Mouse (Mus musculus) activated CD4-positive, CD25-positive, alpha-beta regulatory T cell, adult 4 months (primary cell): Measurements from ENCODE around the gene Atp6v0e. TPM values are rescaled to one million over a fixed set of nuclear protein-coding genes. Genes with fewer than 3 reads are reported as not detected.

Experiments
- ATAC-seq: one replicate; pipeline ENCODE4 v1.8.0; 2017
- polyA plus RNA-seq, 2 experiments: library from polyadenylated mRNA; unstranded; fragments of 100-300 nt; shearing (Covaris generic); gene quantifications; one replicate each; pipeline ENCODE4 v1.2.1; 2017

Atp6v0e gene
- polyA plus RNA-seq, 2 experiments from 2014 or later = 391 to 437 TPM

DNA sequence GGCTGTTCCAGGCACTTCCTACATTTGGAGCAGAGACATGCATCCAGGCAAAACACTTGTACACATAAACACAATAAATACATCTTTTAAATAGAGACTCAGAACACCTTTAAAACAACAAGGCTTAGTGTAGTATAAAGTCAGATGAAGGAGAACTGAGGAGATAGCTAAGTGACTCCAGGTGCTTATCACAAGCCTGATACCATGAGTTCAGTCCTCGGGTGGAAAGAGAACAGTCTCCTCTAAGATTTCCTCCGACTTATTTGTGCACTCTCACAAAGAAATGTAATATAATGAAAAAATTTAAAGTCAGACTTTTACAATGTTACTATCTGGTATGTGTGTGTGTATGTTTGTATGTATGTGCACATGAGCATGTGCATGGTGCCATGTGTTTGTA, 58.8 kb downstream of the Atp6v0e start:
- no peak for ATAC-seq

DNA sequence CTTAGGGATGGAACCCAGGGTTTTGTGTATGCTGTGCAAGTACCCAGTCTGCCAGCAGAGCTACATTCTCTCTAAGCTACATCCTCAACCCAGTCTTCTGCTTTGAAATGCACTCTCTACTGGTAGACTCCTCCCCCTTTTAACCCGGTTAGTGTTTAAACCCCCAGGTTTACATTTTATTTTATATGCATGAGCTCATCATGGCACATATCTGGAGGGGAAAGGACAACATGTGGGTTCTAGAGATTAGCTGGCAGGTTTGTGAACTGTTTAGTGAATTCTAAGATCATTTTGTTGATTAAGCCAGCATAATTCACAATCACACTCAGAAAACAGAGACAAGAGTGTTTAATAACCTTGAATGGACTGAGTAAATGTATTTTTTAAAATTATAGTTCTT, 61.8 kb downstream of the Atp6v0e start:
- ATAC-seq = no peak

DNA sequence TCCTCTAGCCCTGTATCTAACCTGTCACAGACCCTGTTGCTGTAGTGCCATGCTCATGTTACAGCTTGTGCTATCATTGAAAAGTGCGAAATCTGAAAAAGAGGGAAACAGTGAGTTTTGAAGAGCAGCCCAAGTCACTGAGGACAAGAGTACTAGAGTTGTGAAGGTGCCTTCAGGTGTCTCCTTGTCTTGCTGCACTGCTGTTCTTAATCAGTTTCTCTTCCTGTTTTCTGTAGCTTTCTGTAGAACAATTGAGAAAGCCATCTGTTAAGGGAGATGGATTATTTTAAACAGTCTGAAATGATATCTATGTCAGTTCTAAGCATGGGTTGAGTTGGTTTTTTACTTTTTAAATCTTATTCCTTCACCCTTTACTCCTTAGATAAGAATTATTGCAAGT, 63.6 kb downstream of the Atp6v0e start:
- ATAC-seq = no peak

DNA sequence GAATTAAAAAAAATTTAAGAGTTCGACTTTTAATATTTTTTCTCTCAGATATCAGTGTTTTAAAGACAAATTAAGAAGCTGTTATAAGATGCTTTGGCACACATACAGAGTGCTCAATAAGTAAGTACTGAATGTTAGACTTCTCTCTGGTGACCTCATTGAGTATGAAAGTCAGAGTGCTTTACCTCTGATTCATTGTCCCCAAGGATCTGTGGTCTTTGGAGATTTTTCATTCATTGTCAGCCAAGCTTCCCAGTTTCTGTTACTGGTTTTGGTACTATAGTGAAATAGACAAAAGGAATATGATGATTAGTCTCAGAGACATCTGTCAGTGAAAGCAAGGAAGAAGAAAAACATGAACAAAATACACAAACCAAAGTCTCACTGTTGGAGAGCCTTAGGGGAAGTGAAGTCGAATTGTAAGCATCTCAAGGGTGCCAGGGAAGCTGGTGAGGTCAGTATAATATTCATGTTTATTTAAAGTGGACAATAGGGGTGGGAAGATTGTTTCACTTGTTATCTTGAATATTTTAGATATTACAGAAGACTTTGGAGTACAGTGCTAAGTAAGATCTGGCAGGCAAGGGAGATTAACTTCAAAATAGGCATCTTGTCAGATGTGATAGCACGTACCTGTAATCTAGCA, 64.2 kb downstream of the Atp6v0e start:
- no peak for ATAC-seq

DNA sequence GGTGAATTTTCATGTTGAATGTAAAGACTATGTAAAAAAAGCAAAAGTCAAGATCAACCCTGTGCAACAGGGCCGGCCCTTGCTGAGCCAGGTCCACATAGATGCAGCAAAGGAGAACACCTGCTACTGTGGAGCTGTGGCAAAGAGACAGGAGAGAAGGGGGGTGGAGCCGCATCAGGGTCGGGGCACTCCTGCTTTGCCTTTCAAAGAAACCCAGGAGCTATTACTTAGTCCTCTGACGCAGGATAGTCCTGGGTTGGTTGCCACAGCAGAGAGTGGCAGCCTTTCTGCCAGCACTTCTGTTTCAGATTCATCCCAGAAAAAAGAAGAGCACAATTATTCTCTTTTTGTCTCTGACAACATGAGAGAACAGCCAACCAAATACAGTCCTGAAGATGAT, 79.5 kb downstream of the Atp6v0e start:
- ATAC-seq = no peak

DNA sequence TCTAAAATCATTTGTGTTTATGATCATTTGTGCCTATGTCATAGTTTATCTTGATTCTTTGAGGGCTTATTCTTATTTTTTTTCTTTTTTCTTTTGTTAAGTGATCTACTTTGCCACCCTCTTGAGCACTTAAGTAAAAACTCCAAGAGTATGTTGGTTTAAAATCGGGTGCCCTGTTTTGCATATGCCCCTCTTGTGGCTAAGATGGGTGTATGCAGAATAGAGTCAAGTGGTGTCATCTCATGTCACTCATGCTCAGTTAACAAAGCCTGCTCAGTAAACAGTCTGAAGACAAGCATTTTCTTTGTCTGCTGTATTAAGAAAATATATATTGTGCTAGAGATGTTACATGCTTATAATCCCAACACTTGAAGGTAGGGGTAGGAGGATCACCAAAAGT, 80.3 kb downstream of the Atp6v0e start:
- ATAC-seq = no peak

Other genes with a start within 250 kb of the Atp6v0e start
- gene Neurl1b, start 248.4 kb upstream of the Atp6v0e start, polyA plus RNA-seq = under 1 TPM; 0.33 to 0.57 TPM
- 10 to 100 TPM; 39.5 to 45.7 TPM for gene Ergic1, start 101.7 kb upstream of the Atp6v0e start, polyA plus RNA-seq
- gene Dusp1, start 101.1 kb upstream of the Atp6v0e start, polyA plus RNA-seq = 10 to 100 TPM; 25.1 to 28.8 TPM
- 10 to 100 TPM; 31.2 to 37.5 TPM for gene Crebrf, start 52.4 kb downstream of the Atp6v0e start, polyA plus RNA-seq
- gene Bnip1, start 117.8 kb downstream of the Atp6v0e start, polyA plus RNA-seq = 10 to 100 TPM; 32.6 to 41.1 TPM
- gene Nkx2-5, start 181.8 kb downstream of the Atp6v0e start, polyA plus RNA-seq = not detected